Mouse (Mus musculus) G1E (cell line): ENCODE results near the gene Ccl2. TPM values are rescaled to one million over a fixed set of nuclear protein-coding genes. Genes with fewer than 3 reads are reported as not detected.

ENCODE experiments used
- ATAC-seq: 2 replicates; pipeline ENCODE4 v1.8.0; 2016; ENCODE audit warnings: mild to moderate bottlenecking; ENCODE audit not compliant: insufficient number of reproducible peaks, poor library complexity, low FRiP score, severe bottlenecking; ENCODE audit errors: extremely low read depth
- DNase-seq: peaks from one replicate; pipeline ENCODE4 v3.0.0; 2012; ENCODE audit warnings: low spot score
- H3K27me3 ChIP-seq: 2 replicates; pipeline ENCODE4 v1.6.1; 2012; ENCODE audit warnings: mild to moderate bottlenecking, low read length, inconsistent platforms; ENCODE audit not compliant: insufficient read depth
- H3K36me3 ChIP-seq: replicated peaks from 2 replicates; pipeline ENCODE3; 2012; ENCODE audit warnings: mild to moderate bottlenecking, inconsistent platforms
- H3K4me1 ChIP-seq: 2 replicates; pipeline ENCODE4 v1.6.1; 2012; ENCODE audit warnings: low read depth, low read length, inconsistent platforms, mixed read lengths; ENCODE audit not compliant: insufficient read depth
- H3K4me3 ChIP-seq: 2 replicates; pipeline ENCODE4 v1.5.1; 2012; ENCODE audit warnings: low read depth, mild to moderate bottlenecking, inconsistent platforms, low read length, moderate library complexity, mixed read lengths
- H3K9me3 ChIP-seq: replicated peaks from 2 replicates; pipeline ENCODE4 v1.6.1; 2012; ENCODE audit warnings: inconsistent platforms
- CTCF ChIP-seq: IDR thresholded peaks from 2 replicates; pipeline ENCODE4 v1.5.1; 2012; ENCODE audit warnings: low read depth, low read length, inconsistent platforms, mixed read lengths
- GATA1 ChIP-seq: IDR thresholded peaks from 2 replicates; pipeline ENCODE4 v1.6.1; 2012; ENCODE audit warnings: borderline replicate concordance, low read length, inconsistent platforms, mixed read lengths
- GATA2 ChIP-seq: IDR thresholded peaks from 2 replicates; pipeline ENCODE4 v1.6.1; 2012; ENCODE audit warnings: low read depth, low read length, inconsistent platforms, borderline replicate concordance
- POLR2AphosphoS5 ChIP-seq: IDR thresholded peaks from 2 replicates; pipeline ENCODE4 v1.6.1; 2012; ENCODE audit warnings: low read depth, low read length, inconsistent platforms; ENCODE audit not compliant: insufficient replicate concordance
- TAL1 ChIP-seq: conservative IDR thresholded peaks from 2 replicates; pipeline ENCODE4 v1.6.1; 2012; ENCODE audit warnings: low read depth, low read length, inconsistent platforms, mixed read lengths
- polyA plus RNA-seq: library from polyadenylated mRNA; stranded (reverse); fragments of >175 nt; gene quantifications from 2 replicates; pipeline ENCODE4 v1.2.3, GENCODE M21; 2012
- total RNA-seq, 2 experiments: library from RNA; stranded (forward) in 1 of 2; stranded (reverse) in 1 of 2; fragments of 200-1000 nt in 1 of 2; fragments of >200 nt in 1 of 2; fragmentation: Nextera tagmentation in 1 of 2; gene quantifications; 2 replicates each; pipeline ENCODE4 v1.2.3; 2014 to 2017

Gene Ccl2
- total RNA-seq (2014; fragmentation: Nextera tagmentation) (not detected in 2 replicates), total RNA-seq (2017) (not detected in 2 replicates), polyA plus RNA-seq (not detected in 2 replicates)

DNA sequence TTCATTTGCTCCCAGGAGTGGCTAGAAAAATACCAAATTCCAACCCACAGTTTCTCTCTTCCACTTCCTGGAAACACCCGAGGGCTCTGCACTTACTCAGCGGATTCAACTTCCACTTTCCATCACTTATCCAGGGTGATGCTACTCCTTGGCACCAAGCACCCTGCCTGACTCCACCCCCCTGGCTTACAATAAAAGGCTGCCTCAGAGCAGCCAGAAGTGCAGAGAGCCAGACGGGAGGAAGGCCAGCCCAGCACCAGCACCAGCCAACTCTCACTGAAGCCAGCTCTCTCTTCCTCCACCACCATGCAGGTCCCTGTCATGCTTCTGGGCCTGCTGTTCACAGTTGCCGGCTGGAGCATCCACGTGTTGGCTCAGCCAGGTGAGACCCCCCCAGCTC, at the start of gene Ccl2:
Gene Ccl2, plus strand, starts transcription at position 216 of the 400 bp plus-strand sequence.
- DNase-seq = no peak
- Histone ChIP-seq H3K36me3 (no peaks in the 10 kb centered on the region), H3K4me1 (no peaks in the 10 kb centered on the region), H3K4me3 (no peak within 1 kb of the TSS), H3K27me3 (no peaks in the 10 kb centered on the region; the same call in 1 of the 2 replicates), H3K9me3 (peaks cover 56% of the 10 kb centered on the region)
- no peak for ATAC-seq
- TF ChIP-seq CTCF (no peak), POLR2AphosphoS5 (no peak), TAL1 (no peak), GATA1 (no peak), GATA2 (no peak)

DNA sequence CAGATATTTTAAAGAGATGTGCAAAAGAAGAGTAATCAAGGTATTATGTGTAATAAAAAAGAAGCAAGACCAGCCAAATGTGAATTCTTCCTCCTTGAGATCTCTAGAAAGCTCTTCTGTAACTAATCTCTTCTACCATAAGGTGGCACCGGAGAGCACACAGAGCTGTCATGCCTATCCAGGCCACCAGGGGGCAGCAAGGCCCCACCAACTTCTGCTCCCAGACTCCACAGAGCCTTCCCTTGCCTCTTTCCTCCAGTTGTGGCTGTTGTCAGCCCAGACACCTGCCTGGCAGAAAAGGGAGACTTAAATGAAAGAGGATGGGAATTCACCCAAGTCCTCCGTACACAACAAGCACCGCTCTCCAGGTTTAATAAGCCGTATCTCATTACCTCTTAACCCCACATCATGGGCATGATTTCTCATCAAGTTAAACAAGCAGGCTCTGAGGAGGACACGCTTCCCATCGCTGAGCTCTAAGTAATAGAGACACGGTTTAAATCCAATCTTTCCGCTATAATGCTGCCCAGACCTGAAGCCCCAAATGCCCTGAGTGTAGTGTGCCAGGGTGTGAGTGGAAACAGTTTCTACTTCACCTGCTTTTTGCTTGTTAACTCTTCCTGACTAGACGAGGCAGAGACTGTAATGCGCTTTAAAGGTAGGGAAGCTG, 39.1 kb upstream of the Ccl2 start:
- Histone ChIP-seq H3K36me3 (no peaks in the 10 kb centered on the region), H3K27me3 (no peaks in the 10 kb centered on the region), H3K4me3 (no peak overlapping the region), H3K4me1 (no peaks in the 10 kb centered on the region), H3K9me3 (peaks cover 60% of the 10 kb centered on the region)
- no peak for TF ChIP-seq POLR2AphosphoS5
- TF ChIP-seq CTCF = no peak
- TF ChIP-seq TAL1 = no peak
- TF ChIP-seq GATA2 = no peak
- TF ChIP-seq GATA1 = no peak
- DNase-seq (no peak), ATAC-seq (no peak)

DNA sequence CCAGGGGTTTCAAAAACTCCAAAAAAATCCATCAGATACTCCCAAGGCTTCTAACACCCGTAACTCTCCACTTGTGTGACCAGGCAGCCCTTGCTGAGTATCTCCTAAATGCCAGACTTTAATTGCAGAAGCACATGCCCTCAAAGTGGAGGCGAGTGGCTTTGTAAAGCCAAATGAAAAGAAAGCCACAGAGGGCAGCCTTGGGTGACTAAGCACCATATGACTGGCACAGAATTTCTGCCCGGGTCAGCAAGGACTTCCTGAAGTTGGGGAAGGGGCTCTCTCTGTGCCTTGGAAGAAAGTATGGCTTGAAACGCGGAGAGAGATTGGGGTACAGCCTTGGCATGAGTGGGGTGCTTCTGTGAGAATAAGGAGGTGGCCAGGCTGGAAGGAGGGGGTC, 38.3 kb upstream of the Ccl2 start:
- ATAC-seq (no peak), DNase-seq (no peak)
- Histone ChIP-seq H3K9me3 (peaks cover 59% of the 10 kb centered on the region), H3K27me3 (no peaks in the 10 kb centered on the region), H3K4me3 (no peak overlapping the region), H3K4me1 (no peaks in the 10 kb centered on the region), H3K36me3 (no peaks in the 10 kb centered on the region)
- TF ChIP-seq CTCF (no peak), GATA1 (no peak), GATA2 (no peak), POLR2AphosphoS5 (no peak), TAL1 (no peak)

DNA sequence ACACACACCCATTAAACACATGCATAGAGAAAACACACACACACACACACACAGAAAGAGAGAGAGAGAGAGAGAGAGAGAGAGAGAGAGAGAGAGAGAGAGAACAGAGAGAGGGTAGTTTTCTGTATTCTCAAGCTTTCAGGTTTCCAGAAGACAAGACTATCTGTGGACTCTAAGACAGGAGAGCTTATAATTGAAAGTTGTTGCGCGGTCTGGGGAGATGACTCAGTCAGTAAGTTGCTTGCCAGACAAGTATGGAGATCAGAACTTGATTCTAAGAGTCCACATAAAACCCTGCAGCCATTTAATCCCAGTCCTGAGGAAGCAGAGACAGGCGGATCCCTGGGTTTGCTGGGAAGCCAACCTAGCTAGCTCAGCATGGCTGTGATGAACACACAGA, 36.7 kb upstream of the Ccl2 start:
- Histone ChIP-seq H3K9me3 (peaks cover 57% of the 10 kb centered on the region), H3K27me3 (no peaks in the 10 kb centered on the region), H3K4me1 (no peaks in the 10 kb centered on the region), H3K36me3 (no peaks in the 10 kb centered on the region), H3K4me3 (no peak overlapping the region)
- DNase-seq = no peak
- TF ChIP-seq TAL1 (no peak), POLR2AphosphoS5 (no peak), CTCF (no peak), GATA1 (no peak), GATA2 (no peak)
- no peak for ATAC-seq

DNA sequence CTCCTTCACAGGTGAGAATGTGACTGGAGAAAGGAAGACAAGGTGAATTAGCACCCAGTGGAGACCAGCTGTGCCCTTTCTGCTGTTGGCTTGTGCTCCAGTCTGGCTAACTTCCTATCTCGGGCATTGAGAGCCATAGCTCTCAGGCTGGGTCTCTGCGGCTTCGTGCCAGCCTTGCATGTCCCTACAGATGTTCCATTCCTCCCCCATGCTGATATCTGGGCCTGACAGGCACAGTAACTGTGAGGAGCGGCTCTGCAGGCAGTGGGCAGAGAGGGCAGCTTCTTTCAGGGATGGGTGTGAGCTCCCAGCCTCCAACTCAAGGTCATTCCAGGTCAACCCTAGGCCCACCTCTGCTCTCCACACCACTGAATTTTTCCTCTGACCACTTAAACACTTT, 35.9 kb upstream of the Ccl2 start:
- ATAC-seq (no peak), DNase-seq (no peak)
- Histone ChIP-seq H3K27me3 (no peaks in the 10 kb centered on the region), H3K9me3 (peaks cover 56% of the 10 kb centered on the region), H3K4me3 (no peak overlapping the region), H3K36me3 (no peaks in the 10 kb centered on the region), H3K4me1 (no peaks in the 10 kb centered on the region)
- TF ChIP-seq GATA2 (no peak), CTCF (no peak), POLR2AphosphoS5 (no peak), TAL1 (no peak), GATA1 (no peak)

DNA sequence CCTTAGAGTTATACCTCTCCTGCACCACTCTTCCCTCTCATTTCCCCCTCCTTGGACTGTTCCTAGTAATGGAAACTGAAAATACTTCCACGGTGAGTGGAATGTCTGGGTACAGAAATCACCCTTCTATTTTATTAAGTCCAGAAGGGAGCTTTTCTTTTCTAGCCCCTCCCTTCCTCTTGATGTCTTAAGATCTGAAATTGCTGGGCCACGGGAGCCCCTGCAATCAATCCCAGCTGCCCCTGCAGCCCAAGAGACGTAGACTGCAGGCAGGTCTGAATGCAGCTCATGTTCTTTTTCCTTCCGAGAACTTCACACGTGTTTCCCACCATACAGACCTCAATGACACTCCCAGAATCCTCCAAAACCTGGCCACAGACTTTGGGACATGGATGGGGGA, 34.8 kb upstream of the Ccl2 start:
- no peak for TF ChIP-seq TAL1
- no peak for TF ChIP-seq GATA2
- TF ChIP-seq CTCF = no peak
- TF ChIP-seq POLR2AphosphoS5 = no peak
- no peak for TF ChIP-seq GATA1
- peaks cover 67% of the 10 kb centered on the region for H3K9me3 ChIP-seq
- no peaks in the 10 kb centered on the region for H3K4me1 ChIP-seq
- ATAC-seq = no peak
- no peak for DNase-seq
- no peaks in the 10 kb centered on the region for H3K27me3 ChIP-seq
- no peak overlapping the region for H3K4me3 ChIP-seq
- no peaks in the 10 kb centered on the region for H3K36me3 ChIP-seq
